Comparison of ENCODE assay signal across 8 mouse cellular contexts in genomic region chr5:108668387-108668932, GRCm38 (mm10). TPM values are rescaled to one million over a fixed set of nuclear protein-coding genes. Genes with fewer than 3 reads are reported as not detected.
DNase-seq lines count a peak whose midpoint lies in the region; ATAC-seq and TF ChIP-seq lines count a peak whose summit lies in the region.

No protein-coding gene starts in this region.

- peaks cover 27% of the 10 kb centered on the region for H3K4me1 ChIP-seq in liver, adult 2 months (ENCODE audit: control insufficient read depth, insufficient read depth, low read length)
- no peaks in the 10 kb centered on the region; the same call in 1 of the 2 replicates for H3K4me1 ChIP-seq in embryonic facial prominence, embryonic 11.5 days (ENCODE audit: control insufficient read depth, insufficient read depth, low read length)
- peaks cover 7% of the 10 kb centered on the region; the same call in 1 of the 2 replicates for H3K4me1 ChIP-seq in intestine, postnatal 0 days (replicated peaks; ENCODE audit: control insufficient read depth, insufficient read depth, low read length)
- peaks cover 21% of the 10 kb centered on the region for H3K4me1 ChIP-seq in neural tube, embryonic 13.5 days (replicated peaks)

- TF ChIP-seq CTCF in liver, adult 2 months (IDR thresholded peaks at IDR 0.05; ENCODE audit: low read depth, low read length) = no peak
- no peak for TF ChIP-seq CTCF in intestine, postnatal 0 days (IDR thresholded peaks at IDR 0.05; ENCODE audit: low read depth)

- peak overlapping the region; percentile 81 for H3K4me3 ChIP-seq in liver, adult 2 months (ENCODE audit: insufficient read depth, low read depth, low read length)
- peak overlapping the region; percentile 49 for H3K4me3 ChIP-seq in embryonic facial prominence, embryonic 11.5 days (ENCODE audit: low read depth, low read length)
- peak overlapping the region; percentile 49 for H3K4me3 ChIP-seq in intestine, postnatal 0 days (ENCODE audit: low read depth, low read length)
- peak overlapping the region; percentile 52 for H3K4me3 ChIP-seq in neural tube, embryonic 13.5 days

- H3K27ac ChIP-seq in liver, adult 2 months (replicated peaks; ENCODE audit: insufficient read depth, low read depth, low read length) = peak overlapping the region; percentile 92
- H3K27ac ChIP-seq in embryonic facial prominence, embryonic 11.5 days (replicated peaks; ENCODE audit: low read depth, low read length) = no peak overlapping the region
- peak overlapping the region; percentile 84 for H3K27ac ChIP-seq in intestine, postnatal 0 days (ENCODE audit: low read depth, low read length)
- peak overlapping the region; percentile 83 for H3K27ac ChIP-seq in neural tube, embryonic 13.5 days (replicated peaks)

- no peaks in the 10 kb centered on the region for H3K27me3 ChIP-seq in liver, adult 2 months (ENCODE audit: control insufficient read depth, insufficient read depth, low read length)
- H3K27me3 ChIP-seq in embryonic facial prominence, embryonic 11.5 days (ENCODE audit: control insufficient read depth, insufficient read depth, low read length) = no peaks in the 10 kb centered on the region
- no peaks in the 10 kb centered on the region for H3K27me3 ChIP-seq in intestine, postnatal 0 days (replicated peaks; ENCODE audit: control insufficient read depth, insufficient read depth, low read length)
- no peaks in the 10 kb centered on the region; the same call in 1 of the 2 replicates for H3K27me3 ChIP-seq in neural tube, embryonic 13.5 days

- WGBS in liver, adult 2 months = 5% methylated on average over 3 of the region's 3 CpGs
- 18% methylated on average over 3 of the region's 3 CpGs for WGBS in embryonic facial prominence, embryonic 11.5 days
- WGBS in intestine, postnatal 0 days = 12% methylated on average over 3 of the region's 3 CpGs
- 14% methylated on average over 3 of the region's 3 CpGs for WGBS in neural tube, embryonic 13.5 days

- H3K9ac ChIP-seq in liver, adult 2 months (ENCODE audit: low read depth, low read length) = peak overlapping the region; percentile 93
- peak overlapping the region; percentile 83 for H3K9ac ChIP-seq in embryonic facial prominence, embryonic 11.5 days (replicated peaks; ENCODE audit: low read length)
- peak overlapping the region; percentile 81 for H3K9ac ChIP-seq in intestine, postnatal 0 days (ENCODE audit: low read depth, low read length)
- H3K9ac ChIP-seq in neural tube, embryonic 13.5 days = peak overlapping the region; percentile 74

- no peak for TF ChIP-seq POLR2A in liver, adult 2 months (IDR thresholded peaks at IDR 0.05; ENCODE audit: extremely low read depth, insufficient read depth, low read length)

- H3K9me3 ChIP-seq in embryonic facial prominence, embryonic 11.5 days (replicated peaks; ENCODE audit: control insufficient read depth, low read length) = no peaks in the 10 kb centered on the region
- no peaks in the 10 kb centered on the region for H3K9me3 ChIP-seq in intestine, postnatal 0 days (ENCODE audit: control insufficient read depth)
- no peaks in the 10 kb centered on the region for H3K9me3 ChIP-seq in neural tube, embryonic 13.5 days

- no peaks in the 10 kb centered on the region; the same call in 1 of the 2 replicates for H3K36me3 ChIP-seq in liver, adult 2 months (ENCODE audit: control insufficient read depth, insufficient read depth, low read length)
- H3K36me3 ChIP-seq in embryonic facial prominence, embryonic 11.5 days (replicated peaks; ENCODE audit: control insufficient read depth, insufficient read depth, low read depth, low read length) = no peaks in the 10 kb centered on the region
- H3K36me3 ChIP-seq in intestine, postnatal 0 days (ENCODE audit: control insufficient read depth, insufficient read depth) = peaks cover 12% of the 10 kb centered on the region; the same call in 1 of the 2 replicates
- H3K36me3 ChIP-seq in neural tube, embryonic 13.5 days = peaks cover 20% of the 10 kb centered on the region

- peak overlapping the region; percentile 82 for H3K4me2 ChIP-seq in embryonic facial prominence, embryonic 11.5 days (ENCODE audit: low read depth, low read length)
- peak overlapping the region; percentile 86 for H3K4me2 ChIP-seq in intestine, postnatal 0 days (replicated peaks; ENCODE audit: low read depth)
- H3K4me2 ChIP-seq in neural tube, embryonic 13.5 days = peak overlapping the region; percentile 63

- H3K79me2 ChIP-seq in liver, adult 2 months (ENCODE audit: control insufficient read depth, insufficient read depth, low read length) = peaks cover 5% of the 10 kb centered on the region; the same call in 1 of the 2 replicates

- no peak for DNase-seq in liver, adult 2 months (ENCODE audit: extremely low read depth, low read depth, low spot score)
- DNase-seq in liver = no peak
- no peak for DNase-seq in embryonic facial prominence, embryonic 11.5 days (ENCODE audit: low spot score)
- DNase-seq in frontal cortex, postnatal 36 days (ENCODE audit: low spot score in 2 of 2) = no peak
- no peak for DNase-seq in adrenal gland, postnatal 14 days
- DNase-seq in spleen, adult 18-20 months = no peak

- ATAC-seq in embryonic facial prominence, embryonic 11.5 days (replicated peaks; ENCODE audit: insufficient number of reproducible peaks, low FRiP score, low TSS enrichment, low read depth) = no peak
- no peak for ATAC-seq in intestine, postnatal 0 days
- ATAC-seq in neural tube, embryonic 13.5 days (ENCODE audit: low read depth) = peak; percentile 7; the same call in 1 of the 2 replicates

RNA-seq across cellular contexts. Expression of gene Dgkq, which starts 1.0 kb away (rescaled TPM):
- total RNA-seq in liver, adult 2 months (2014; rRNA removed) = 14.0 and 16.3 TPM in 2 replicates
- polyA plus RNA-seq in liver, adult 2 months (2012; rRNA removed) = 19.5 and 28.2 TPM in 2 replicates
- 7.1 and 7.4 TPM in 2 replicates for polyA plus RNA-seq in embryonic facial prominence, embryonic 11.5 days (2014; fragmentation: Nextera tagmentation; extraction: Ambion mirVana)
- polyA plus RNA-seq in intestine, postnatal 0 days (2015; fragmentation: Nextera tagmentation; extraction: Ambion mirVana) = 10.3 and 13.6 TPM in 2 replicates
- polyA plus RNA-seq in neural tube, embryonic 13.5 days (2015; fragmentation: Nextera tagmentation; extraction: Ambion mirVana) = 19.5 and 20.6 TPM in 2 replicates
- 15.2 and 24.1 TPM in 2 replicates for total RNA-seq in adrenal gland, postnatal 14 days (2021)

RNA-seq across cellular contexts. Expression of gene Slc26a1, which starts 6.9 kb away (rescaled TPM):
- 121 and 190 TPM in 2 replicates for total RNA-seq in liver, adult 2 months (2014; rRNA removed)
- 261 and 264 TPM in 2 replicates for polyA plus RNA-seq in liver, adult 2 months (2012; rRNA removed)
- polyA plus RNA-seq in embryonic facial prominence, embryonic 11.5 days (2014; fragmentation: Nextera tagmentation; extraction: Ambion mirVana) = 0.38 and 0.71 TPM in 2 replicates
- 1.9 and 2.1 TPM in 2 replicates for polyA plus RNA-seq in intestine, postnatal 0 days (2015; fragmentation: Nextera tagmentation; extraction: Ambion mirVana)
- polyA plus RNA-seq in neural tube, embryonic 13.5 days (2015; fragmentation: Nextera tagmentation; extraction: Ambion mirVana) = 1.7 and 2.2 TPM in 2 replicates
- total RNA-seq in adrenal gland, postnatal 14 days (2021) = 0.98 and 16.7 TPM in 2 replicates

RNA-seq across cellular contexts. Expression of gene Idua, which starts 8.3 kb away (rescaled TPM):
- 2.1 and 2.6 TPM in 2 replicates for total RNA-seq in liver, adult 2 months (2014; rRNA removed)
- polyA plus RNA-seq in liver, adult 2 months (2012; rRNA removed) = 4.3 and 7.3 TPM in 2 replicates
- polyA plus RNA-seq in embryonic facial prominence, embryonic 11.5 days (2014; fragmentation: Nextera tagmentation; extraction: Ambion mirVana) = 9.6 and 10.4 TPM in 2 replicates
- 4.8 and 5.8 TPM in 2 replicates for polyA plus RNA-seq in intestine, postnatal 0 days (2015; fragmentation: Nextera tagmentation; extraction: Ambion mirVana)
- 8.3 and 9.2 TPM in 2 replicates for polyA plus RNA-seq in neural tube, embryonic 13.5 days (2015; fragmentation: Nextera tagmentation; extraction: Ambion mirVana)
- 12.6 and 13.7 TPM in 2 replicates for total RNA-seq in adrenal gland, postnatal 14 days (2021)

RNA-seq across cellular contexts. Expression of gene Fgfrl1, which starts 23.7 kb away (rescaled TPM):
- 20.2 and 22.7 TPM in 2 replicates for total RNA-seq in liver, adult 2 months (2014; rRNA removed)
- 42.3 and 49.9 TPM in 2 replicates for polyA plus RNA-seq in liver, adult 2 months (2012; rRNA removed)
- 21.4 and 22.4 TPM in 2 replicates for polyA plus RNA-seq in embryonic facial prominence, embryonic 11.5 days (2014; fragmentation: Nextera tagmentation; extraction: Ambion mirVana)
- polyA plus RNA-seq in intestine, postnatal 0 days (2015; fragmentation: Nextera tagmentation; extraction: Ambion mirVana) = 14.8 and 14.9 TPM in 2 replicates
- polyA plus RNA-seq in neural tube, embryonic 13.5 days (2015; fragmentation: Nextera tagmentation; extraction: Ambion mirVana) = 6.9 and 7.7 TPM in 2 replicates
- total RNA-seq in adrenal gland, postnatal 14 days (2021) = 39.0 and 44.7 TPM in 2 replicates

RNA-seq across cellular contexts. Expression of gene Tmem175, which starts 38.9 kb away (rescaled TPM):
- total RNA-seq in liver, adult 2 months (2014; rRNA removed) = 6.0 and 9.9 TPM in 2 replicates
- polyA plus RNA-seq in liver, adult 2 months (2012; rRNA removed) = 19.4 TPM in 2 replicates
- 21.0 and 21.9 TPM in 2 replicates for polyA plus RNA-seq in embryonic facial prominence, embryonic 11.5 days (2014; fragmentation: Nextera tagmentation; extraction: Ambion mirVana)
- 19.4 and 19.5 TPM in 2 replicates for polyA plus RNA-seq in intestine, postnatal 0 days (2015; fragmentation: Nextera tagmentation; extraction: Ambion mirVana)
- 20.4 and 21.0 TPM in 2 replicates for polyA plus RNA-seq in neural tube, embryonic 13.5 days (2015; fragmentation: Nextera tagmentation; extraction: Ambion mirVana)
- total RNA-seq in adrenal gland, postnatal 14 days (2021) = 19.5 and 22.3 TPM in 2 replicates

Comparison
In these comparisons a context has a peak if more than half of its experiments do, and no peak if none do; other contexts are left out.
1. RNA of gene Slc26a1, which starts 6.9 kb away (polyA plus RNA-seq): 261 to 264 TPM in liver, adult 2 months; 1.7 to 2.2 TPM in neural tube, embryonic 13.5 days, 1.9 to 2.1 TPM in intestine, postnatal 0 days and 0.38 to 0.71 TPM in embryonic facial prominence, embryonic 11.5 days; every median in the first group is over 10 times any median in the second.
2. Peak in every context shown above with its lines, with median percentiles within 50 percentile points of each other: H3K4me3 ChIP-seq, H3K9ac ChIP-seq and H3K4me2 ChIP-seq.